Mouse (Mus musculus) midbrain, embryonic 10.5 days (tissue): ENCODE results near the gene Rora. TPM values are rescaled to one million over a fixed set of nuclear protein-coding genes. Genes with fewer than 3 reads are reported as not detected.

Experiments used
- DNase-seq: peaks from one replicate; pipeline ENCODE4 v3.0.0-alpha.2; 2017; ENCODE audit warnings: low spot score
- H3K27ac ChIP-seq: fragments of 300-500 bp; sonication (generic); replicated peaks from 2 replicates; pipeline ENCODE4 v1.5.1; 2016; ENCODE audit warnings: mild to moderate bottlenecking
- H3K27me3 ChIP-seq: fragments of 300-500 bp; sonication (generic); 2 replicates; pipeline ENCODE4 v1.6.1; 2016; ENCODE audit warnings: low read depth, mild to moderate bottlenecking; ENCODE audit not compliant: poor library complexity, severe bottlenecking
- H3K36me3 ChIP-seq: fragments of 300-500 bp; sonication (generic); 2 replicates; pipeline ENCODE4 v1.6.1; 2016; ENCODE audit warnings: mild to moderate bottlenecking, moderate library complexity
- H3K4me1 ChIP-seq: fragments of 300-500 bp; sonication (generic); 2 replicates; pipeline ENCODE4 v1.6.1; 2016
- H3K4me3 ChIP-seq: fragments of 300-500 bp; sonication (generic); 2 replicates; pipeline ENCODE4 v1.5.1; 2016; ENCODE audit warnings: mild to moderate bottlenecking, moderate library complexity
- H3K9me3 ChIP-seq: fragments of 300-500 bp; sonication (generic); replicated peaks from 2 replicates; pipeline ENCODE4 v1.6.1; 2016; ENCODE audit warnings: mild to moderate bottlenecking
- WGBS: fragments of 180-500 bp; shearing (Covaris S2); methylation state at CpG from one replicate; pipeline ENCODE4 v1.1.7; 2016; 5-methylcytosine and 5-hydroxymethylcytosine counted together
- polyA plus RNA-seq: library from polyadenylated mRNA; unstranded; fragments of >200 nt; fragmentation: Nextera tagmentation; extraction: Ambion mirVana; gene quantifications from 2 replicates; pipeline ENCODE4 v1.2.1, GENCODE M21; 2016

Rora gene
- polyA plus RNA-seq, 1 experiment from 2014 or later, result 4.1 TPM

DNA sequence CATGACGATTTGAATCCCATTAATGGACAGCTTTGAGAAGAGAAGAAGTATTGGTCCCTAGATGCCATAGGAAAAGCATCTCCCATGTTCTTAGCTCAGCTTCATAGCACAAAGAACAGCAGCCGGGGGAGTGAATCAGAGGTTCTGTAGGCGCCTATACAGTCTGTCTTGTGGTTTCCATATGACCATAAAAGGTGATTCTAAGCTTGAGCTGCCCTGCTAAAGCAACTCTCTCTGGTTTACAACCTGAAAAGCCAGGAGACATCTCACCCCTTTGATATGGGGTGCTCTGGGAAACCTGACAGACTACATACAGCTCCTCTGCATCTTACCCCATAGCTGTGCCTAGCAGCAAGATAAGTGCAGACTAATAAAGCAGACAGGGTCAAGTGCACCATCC, 369.7 kb downstream of the Rora start:
- WGBS, result 87% methylated on average over 3 of the region's 3 CpGs

DNA sequence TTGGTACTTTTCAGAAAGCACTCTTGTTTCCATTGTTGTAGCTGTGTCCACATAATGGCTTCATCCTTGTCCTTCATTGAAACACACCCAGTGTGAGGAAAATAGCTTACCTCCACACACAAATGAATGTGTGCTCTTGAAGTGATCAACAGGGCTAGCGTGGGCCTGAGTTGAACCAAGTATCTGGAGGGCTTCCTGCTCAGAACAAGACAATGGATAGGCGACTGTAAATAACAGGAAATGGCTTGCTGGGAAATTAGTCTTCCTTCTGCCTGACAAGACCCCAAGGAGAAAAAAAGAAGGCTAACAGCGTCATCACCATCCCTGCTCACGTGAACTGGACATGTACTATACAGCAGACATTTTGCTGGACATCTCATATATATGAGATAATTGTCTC, 374.6 kb downstream of the Rora start:
- Histone ChIP-seq H3K4me3 (no peak overlapping the region), H3K4me1 (peaks cover 12% of the 10 kb centered on the region), H3K27ac (no peak overlapping the region), H3K27me3 (no peaks in the 10 kb centered on the region), H3K36me3 (no peaks in the 10 kb centered on the region), H3K9me3 (no peaks in the 10 kb centered on the region)
- 76% methylated on average over 4 of the region's 4 CpGs for WGBS
- DNase-seq, result no peak

More for the DNA sequence above, 369.7 kb downstream of the Rora start:
- no peak for DNase-seq
- H3K27me3 ChIP-seq, result no peaks in the 10 kb centered on the region
- H3K27ac ChIP-seq, result no peak overlapping the region
- no peaks in the 10 kb centered on the region for H3K9me3 ChIP-seq
- no peaks in the 10 kb centered on the region for H3K36me3 ChIP-seq
- H3K4me3 ChIP-seq, result no peak overlapping the region
- peaks cover 12% of the 10 kb centered on the region for H3K4me1 ChIP-seq

DNA sequence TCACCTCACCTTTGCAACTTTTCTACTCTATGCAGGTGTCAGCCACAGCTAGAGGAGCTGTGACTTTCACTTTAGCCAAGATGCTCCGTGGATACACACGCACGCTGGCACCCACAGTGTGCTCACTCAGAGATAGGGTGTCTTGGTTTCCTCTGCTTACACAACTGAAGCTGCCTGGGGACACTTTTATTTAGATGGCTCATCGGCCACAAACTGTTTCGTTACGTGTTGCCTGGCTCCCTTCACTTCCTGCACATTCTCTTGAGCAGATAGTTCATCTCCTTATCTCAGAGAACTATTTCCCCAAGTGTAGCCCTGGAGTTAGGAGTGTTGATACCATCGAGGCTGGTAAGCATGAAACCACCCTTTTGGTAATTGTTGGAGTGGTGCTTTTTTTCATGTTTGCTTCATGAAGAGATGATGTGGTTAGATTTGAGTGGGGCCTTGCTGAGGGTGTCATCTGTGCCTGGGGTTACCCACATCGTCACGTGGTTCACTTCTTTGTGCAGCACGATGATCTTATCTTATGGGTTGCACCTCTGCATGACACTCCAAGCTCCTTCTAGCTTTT, 380.8 kb downstream of the Rora start:
- Histone ChIP-seq H3K9me3 (no peaks in the 10 kb centered on the region), H3K4me1 (peaks cover 3% of the 10 kb centered on the region; the same call in 1 of the 2 replicates), H3K4me3 (no peak overlapping the region), H3K36me3 (no peaks in the 10 kb centered on the region), H3K27me3 (no peaks in the 10 kb centered on the region), H3K27ac (no peak overlapping the region)
- 95% methylated on average over 10 of the region's 10 CpGs for WGBS
- no peak for DNase-seq

DNA sequence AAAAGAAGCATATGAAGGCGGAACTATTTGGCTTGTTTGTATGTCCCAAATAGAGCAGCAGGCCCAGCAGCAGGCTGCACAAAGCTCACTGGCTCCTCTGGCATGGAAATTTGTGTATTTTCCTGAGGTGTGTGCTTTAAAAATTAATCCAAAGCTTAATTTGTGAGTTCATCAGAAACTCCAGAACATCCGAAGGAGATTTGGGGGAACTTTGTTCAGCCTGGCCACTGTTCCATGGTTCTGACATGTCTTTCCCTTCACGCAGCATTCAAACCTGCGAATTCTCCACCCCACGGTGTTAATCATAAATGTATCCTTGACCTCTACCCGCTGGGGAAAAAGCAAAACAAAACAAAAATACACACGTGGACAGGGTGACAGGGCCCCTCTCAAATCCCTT, 381.9 kb downstream of the Rora start:
- no peak for DNase-seq
- H3K4me3 ChIP-seq, result no peak overlapping the region
- 84% methylated on average over 7 of the region's 7 CpGs for WGBS
- no peaks in the 10 kb centered on the region for H3K9me3 ChIP-seq
- peaks cover 3% of the 10 kb centered on the region; the same call in 1 of the 2 replicates for H3K4me1 ChIP-seq
- no peak overlapping the region for H3K27ac ChIP-seq
- no peaks in the 10 kb centered on the region for H3K36me3 ChIP-seq
- H3K27me3 ChIP-seq, result no peaks in the 10 kb centered on the region

DNA sequence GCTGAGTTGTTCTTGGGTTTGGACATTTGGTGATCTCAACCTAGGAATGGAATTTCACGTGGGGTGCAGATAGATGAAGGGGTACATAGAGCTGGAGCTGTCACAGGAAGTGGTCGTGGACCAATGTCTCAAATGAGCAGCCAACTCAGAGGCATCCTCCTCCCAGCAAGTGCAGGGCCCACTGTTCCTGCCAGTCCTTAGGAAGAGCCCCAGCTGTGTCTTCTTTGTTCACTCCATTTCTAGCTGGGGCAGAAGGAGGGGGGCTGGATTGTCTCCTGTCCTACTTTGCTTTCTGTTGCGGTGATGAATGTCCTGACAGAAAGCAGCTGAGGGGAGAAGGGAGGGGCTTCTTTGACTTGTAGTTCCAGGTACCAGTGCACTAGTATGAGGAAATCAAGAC, 382.7 kb downstream of the Rora start:
- DNase-seq, result no peak
- H3K36me3 ChIP-seq, result no peaks in the 10 kb centered on the region
- no peaks in the 10 kb centered on the region for H3K27me3 ChIP-seq
- no peak overlapping the region for H3K27ac ChIP-seq
- peaks cover 3% of the 10 kb centered on the region; the same call in 1 of the 2 replicates for H3K4me1 ChIP-seq
- 53% methylated on average over 3 of the region's 3 CpGs for WGBS
- no peaks in the 10 kb centered on the region for H3K9me3 ChIP-seq
- no peak overlapping the region for H3K4me3 ChIP-seq

DNA sequence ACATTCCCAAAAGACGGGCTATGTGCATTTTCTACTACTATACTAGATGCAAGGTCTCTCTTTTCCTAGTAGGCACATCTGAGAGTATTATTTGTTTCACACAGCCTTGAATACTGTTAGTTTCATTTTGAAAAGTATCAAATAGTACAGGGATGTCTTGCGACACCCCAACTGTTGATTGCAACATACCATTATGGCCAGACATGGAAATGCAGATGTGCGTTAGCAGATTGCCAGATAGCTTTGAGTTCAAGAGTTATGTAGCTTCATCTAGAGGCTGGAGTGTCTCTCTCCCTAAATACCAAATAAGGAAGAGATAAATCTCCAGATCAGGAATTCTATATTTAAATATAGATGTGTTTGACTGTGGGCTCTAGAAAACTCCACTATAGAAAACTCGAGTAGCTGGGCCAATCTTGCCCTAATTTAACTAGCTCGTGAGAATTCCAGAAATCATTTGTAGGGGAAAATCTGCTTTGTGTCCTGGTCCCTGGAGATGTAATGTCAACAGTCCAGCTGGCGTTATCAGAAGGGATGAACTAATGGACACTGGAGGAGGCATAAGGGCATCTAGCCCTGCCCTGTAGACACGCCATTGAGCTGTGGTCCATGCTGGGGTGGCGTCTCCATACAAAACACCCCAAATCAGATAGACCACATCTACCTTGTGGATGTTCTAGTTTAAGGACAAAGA, 390.5 kb downstream of the Rora start:
- Histone ChIP-seq H3K4me3 (no peak overlapping the region), H3K4me1 (no peaks in the 10 kb centered on the region), H3K27me3 (no peaks in the 10 kb centered on the region), H3K27ac (no peak overlapping the region), H3K36me3 (no peaks in the 10 kb centered on the region), H3K9me3 (0 out of 2 replicates have a peak, but pooled peaks cover 6% of the 10 kb centered on the region)
- no peak for DNase-seq
- WGBS, result 91% methylated on average over 8 of the region's 8 CpGs

DNA sequence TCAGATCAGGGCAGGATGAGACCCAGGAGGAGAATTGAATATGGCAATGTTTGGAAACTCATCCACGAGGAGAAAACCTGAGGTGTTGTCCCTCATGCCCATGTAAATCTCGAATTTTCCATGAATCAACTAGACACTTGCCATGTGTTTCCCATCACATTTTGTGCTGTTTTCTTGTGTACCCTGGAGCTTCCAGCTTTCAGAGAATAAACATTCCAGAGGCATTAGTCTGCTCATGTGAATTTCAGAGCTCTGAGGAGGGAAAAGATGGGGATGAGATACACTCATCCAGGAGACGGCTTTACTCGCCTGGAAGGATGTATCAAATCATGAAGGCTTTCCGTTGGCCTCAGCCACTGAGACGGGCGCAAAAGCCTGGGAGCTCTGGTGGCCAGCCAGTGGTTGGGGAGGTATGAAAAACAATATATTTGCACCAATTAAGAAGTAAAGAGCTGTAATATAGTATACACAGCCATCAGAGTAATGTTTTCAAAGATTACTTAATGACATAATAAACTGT, 391.1 kb downstream of the Rora start:
- no peak for DNase-seq
- Histone ChIP-seq H3K9me3 (0 out of 2 replicates have a peak, but pooled peaks cover 6% of the 10 kb centered on the region), H3K4me3 (no peak overlapping the region), H3K27ac (no peak overlapping the region), H3K36me3 (no peaks in the 10 kb centered on the region), H3K27me3 (no peaks in the 10 kb centered on the region), H3K4me1 (no peaks in the 10 kb centered on the region)
- WGBS, result 95% methylated on average over 7 of the region's 7 CpGs

DNA sequence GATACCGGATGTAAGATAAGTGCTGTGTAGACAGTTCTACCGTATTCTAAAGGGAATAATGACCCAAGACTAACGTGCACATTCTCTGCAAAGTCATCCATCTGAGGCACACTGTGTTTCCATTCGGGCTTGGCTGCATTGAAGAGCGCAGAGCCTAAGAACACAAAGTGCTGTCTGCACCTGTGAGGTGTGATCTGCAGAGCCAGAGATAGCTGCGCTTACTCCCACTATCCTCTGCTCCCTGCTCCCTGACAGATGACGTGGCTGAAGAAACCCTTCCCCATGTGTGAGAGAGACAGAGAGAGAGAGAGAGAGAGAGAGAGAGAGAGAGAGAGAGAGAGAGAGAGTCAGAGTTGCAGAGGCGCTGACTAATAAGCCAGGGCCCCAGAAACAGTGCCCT, 392.3 kb downstream of the Rora start:
- Histone ChIP-seq H3K4me1 (no peaks in the 10 kb centered on the region), H3K36me3 (no peaks in the 10 kb centered on the region)
- no peak for DNase-seq

GRCm38 (mm10) chr9:69050856-69051255, 397.3 kb downstream of the Rora start:
- no peaks in the 10 kb centered on the region for H3K4me1 ChIP-seq
- no peak overlapping the region for H3K27ac ChIP-seq
- H3K9me3 ChIP-seq, result no peaks in the 10 kb centered on the region
- H3K36me3 ChIP-seq, result no peaks in the 10 kb centered on the region
- DNase-seq, result no peak
- no peaks in the 10 kb centered on the region for H3K27me3 ChIP-seq
- WGBS, result 89% methylated on average over 8 of the region's 8 CpGs
- H3K4me3 ChIP-seq, result no peak overlapping the region

More for the DNA sequence above, 392.3 kb downstream of the Rora start:
- Histone ChIP-seq H3K9me3 (0 out of 2 replicates have a peak, but pooled peaks cover 6% of the 10 kb centered on the region), H3K27me3 (no peaks in the 10 kb centered on the region), H3K27ac (no peak overlapping the region), H3K4me3 (no peak overlapping the region)
- WGBS, result 94% methylated on average over 8 of the region's 8 CpGs

DNA sequence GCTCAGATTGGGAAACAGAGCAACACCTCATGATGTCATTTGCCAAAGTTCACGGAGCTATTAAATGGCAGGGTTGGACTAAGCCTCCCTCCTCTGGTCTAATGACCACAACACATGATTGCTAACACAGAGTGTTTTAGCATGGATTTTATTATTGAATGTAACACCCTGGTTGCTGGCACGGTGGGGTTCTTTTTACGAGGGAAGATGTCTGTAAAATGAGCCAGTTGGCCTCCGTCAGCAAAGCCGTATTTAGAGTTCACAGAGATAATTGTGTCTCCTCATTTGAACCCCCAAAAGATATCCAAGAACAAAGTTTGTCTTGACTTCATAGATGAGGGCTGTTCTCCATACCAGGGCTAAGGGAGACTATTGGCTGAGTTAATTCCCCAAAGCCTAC, 398.3 kb downstream of the Rora start:
- H3K4me3 ChIP-seq, result no peak overlapping the region

DNA sequence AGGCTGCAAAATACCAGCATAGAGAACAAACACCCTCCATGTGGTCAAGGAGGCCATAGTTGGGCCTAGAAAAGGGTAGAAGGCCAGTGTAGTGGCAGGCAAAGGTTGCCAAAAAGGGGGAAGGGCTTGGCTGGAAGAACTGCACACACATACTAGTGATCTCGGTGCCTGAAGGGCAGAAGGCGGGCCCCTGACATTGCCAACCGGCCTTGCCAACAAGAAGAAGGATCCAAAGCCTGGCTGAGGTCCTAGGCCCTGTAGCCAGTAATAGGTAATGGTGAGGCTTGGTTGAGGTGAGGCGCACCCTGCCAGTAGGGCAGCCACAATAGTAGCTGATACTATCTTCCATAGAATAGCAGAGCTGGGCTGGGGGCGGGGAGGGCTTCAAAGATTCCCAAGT, 401.7 kb downstream of the Rora start:
- no peaks in the 10 kb centered on the region for H3K27me3 ChIP-seq
- no peaks in the 10 kb centered on the region for H3K9me3 ChIP-seq
- H3K27ac ChIP-seq, result no peak overlapping the region
- no peaks in the 10 kb centered on the region for H3K4me1 ChIP-seq
- no peaks in the 10 kb centered on the region for H3K36me3 ChIP-seq
- H3K4me3 ChIP-seq, result no peak overlapping the region
- WGBS, result 95% methylated on average over 5 of the region's 5 CpGs
- no peak for DNase-seq

More for the DNA sequence above, 398.3 kb downstream of the Rora start:
- no peak overlapping the region for H3K27ac ChIP-seq
- 87% methylated on average over 5 of the region's 5 CpGs for WGBS
- H3K27me3 ChIP-seq, result no peaks in the 10 kb centered on the region
- no peaks in the 10 kb centered on the region for H3K9me3 ChIP-seq
- no peaks in the 10 kb centered on the region for H3K36me3 ChIP-seq
- no peak for DNase-seq
- H3K4me1 ChIP-seq, result no peaks in the 10 kb centered on the region

GRCm38 (mm10) chr9:69071203-69071867, 417.7 kb downstream of the Rora start:
- Histone ChIP-seq H3K27ac (no peak overlapping the region), H3K36me3 (no peaks in the 10 kb centered on the region), H3K4me1 (peaks cover 4% of the 10 kb centered on the region), H3K27me3 (no peaks in the 10 kb centered on the region), H3K9me3 (no peaks in the 10 kb centered on the region), H3K4me3 (no peak overlapping the region)
- no peak for DNase-seq
- WGBS, result 83% methylated on average over 15 of the region's 15 CpGs

DNA sequence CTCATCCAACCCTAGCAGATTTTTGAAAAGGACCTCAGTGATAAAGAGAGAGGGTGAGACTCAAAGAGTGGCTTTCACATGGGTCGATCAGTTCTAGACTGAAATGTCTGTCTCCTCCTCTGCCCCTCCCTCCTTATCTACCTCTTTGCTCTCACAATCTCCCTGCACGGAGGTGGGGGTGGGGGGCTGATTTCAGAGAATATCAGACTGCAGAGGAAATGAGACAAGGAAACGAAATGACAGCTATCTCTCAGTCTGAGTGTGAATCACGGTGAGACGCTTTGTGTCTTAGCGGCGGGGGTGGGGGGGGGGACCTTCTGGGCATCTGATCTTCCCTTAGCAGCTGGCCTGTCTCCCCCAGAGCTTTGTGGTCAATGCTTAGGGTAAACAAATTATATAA, 419.7 kb downstream of the Rora start:
- WGBS, result 90% methylated on average over 7 of the region's 7 CpGs

More for the DNA sequence above, 419.7 kb downstream of the Rora start:
- H3K4me1 ChIP-seq, result no peaks in the 10 kb centered on the region
- H3K4me3 ChIP-seq, result no peak overlapping the region
- DNase-seq, result no peak
- H3K36me3 ChIP-seq, result no peaks in the 10 kb centered on the region
- no peaks in the 10 kb centered on the region for H3K9me3 ChIP-seq
- no peaks in the 10 kb centered on the region for H3K27me3 ChIP-seq
- H3K27ac ChIP-seq, result no peak overlapping the region
